Mouse (Mus musculus) megakaryocyte progenitor cell, adult 5-6 weeks (primary cell): ENCODE results near the gene Fem1a. TPM values are rescaled to one million over a fixed set of nuclear protein-coding genes. Genes with fewer than 3 reads are reported as not detected.
"Not testable (repeated sequence)": the region's sequence is repeated elsewhere in the genome, so short reads cannot be mapped to it uniquely, and the experiment has no call there.

Experiments used
- ATAC-seq: replicated peaks from 2 replicates; pipeline ENCODE4 v1.8.0; 2016; ENCODE audit warnings: mild to moderate bottlenecking, moderate TSS enrichment, inconsistent platforms; ENCODE audit not compliant: poor library complexity
- total RNA-seq, 2 experiments: library from RNA; stranded (forward) in 1 of 2; stranded (reverse) in 1 of 2; fragments of 157-497, 149-512 nt in 1 of 2; fragments of 200-1000 nt in 1 of 2; gene quantifications; 2 replicates each; pipeline versions ENCODE4 v1.2.3 to v1.2.4; 2015 to 2017

Gene Fem1a
- total RNA-seq, 2 experiments from 2014 or later, result 15.3 to 20.7 TPM

- ATAC-seq, result no peak
Observed at GRCm38 (mm10) chr17:56254695-56255094, 1.9 kb upstream of the Fem1a start.

GRCm38 (mm10) chr17:56255429-56255828 lies 1.2 kb upstream of the Fem1a start:
- no peak for ATAC-seq

GRCm38 (mm10) chr17:56255863-56256238 lies 759 bp upstream of the Fem1a start:
- ATAC-seq, result peak; percentile 79

GRCm38 (mm10) chr17:56257181-56257894 lies 728 bp downstream of the Fem1a start:
- ATAC-seq, result no peak

- ATAC-seq, result not testable (repeated sequence)
Observed at GRCm38 (mm10) chr17:56258269-56258668, 1.7 kb downstream of the Fem1a start.

GRCm38 (mm10) chr17:56258812-56259211 lies 2.2 kb downstream of the Fem1a start:
- not testable (repeated sequence) for ATAC-seq

- ATAC-seq, result no peak
Observed at GRCm38 (mm10) chr17:56259301-56260037, 2.9 kb downstream of the Fem1a start.

- ATAC-seq, result no peak
Observed at GRCm38 (mm10) chr17:56261166-56261565, 4.6 kb downstream of the Fem1a start.

- no peak for ATAC-seq
Observed at GRCm38 (mm10) chr17:56262645-56263094, 6.1 kb downstream of the Fem1a start.

GRCm38 (mm10) chr17:56264020-56264419 lies 7.4 kb downstream of the Fem1a start:
- ATAC-seq, result peak; percentile 81

GRCm38 (mm10) chr17:56265011-56265410 lies 8.4 kb downstream of the Fem1a start:
- peak; percentile 24; the same call in 1 of the 2 replicates for ATAC-seq

GRCm38 (mm10) chr17:56265869-56266268 lies 9.3 kb downstream of the Fem1a start:
- no peak for ATAC-seq

- peak; percentile 33 for ATAC-seq
Observed at GRCm38 (mm10) chr17:56266271-56266670, 9.7 kb downstream of the Fem1a start.

GRCm38 (mm10) chr17:56269153-56269630 lies 12.6 kb downstream of the Fem1a start:
- ATAC-seq, result peak; percentile 89

GRCm38 (mm10) chr17:56269741-56270140 lies 13.1 kb downstream of the Fem1a start:
- no peak for ATAC-seq

GRCm38 (mm10) chr17:56271609-56272253 lies 15.1 kb downstream of the Fem1a start:
- no peak for ATAC-seq

- no peak for ATAC-seq
Observed at GRCm38 (mm10) chr17:56272644-56273043, 16.0 kb downstream of the Fem1a start.

GRCm38 (mm10) chr17:56273482-56273881 lies 16.9 kb downstream of the Fem1a start:
- ATAC-seq, result no peak

- no peak for ATAC-seq
Observed at GRCm38 (mm10) chr17:56273986-56274385, 17.4 kb downstream of the Fem1a start.

- no peak for ATAC-seq
Observed at GRCm38 (mm10) chr17:56275842-56276480, 19.4 kb downstream of the Fem1a start.
